Mouse (Mus musculus) heart, postnatal 14 days (tissue): ENCODE data around the gene Lypd6b. TPM values are rescaled to one million over a fixed set of nuclear protein-coding genes. Genes with fewer than 3 reads are reported as not detected.

Experiments
- DNase-seq, 2 experiments: peaks; one replicate each; pipeline ENCODE4 v3.0.0; 2021 to 2022
- intact Hi-C: fragments of 180-260 bp; cut with DNase I; formaldehyde crosslinking; loops from one replicate; pipeline ENCODE4 v1.15.1; 2025
- total RNA-seq, 2 experiments: library from RNA; stranded (reverse); gene quantifications; 2 replicates each; pipeline ENCODE4 v1.2.3; 2021

Lypd6b gene
- total RNA-seq, 2 experiments from 2014 or later = 0.12 to 0.29 TPM

DNA sequence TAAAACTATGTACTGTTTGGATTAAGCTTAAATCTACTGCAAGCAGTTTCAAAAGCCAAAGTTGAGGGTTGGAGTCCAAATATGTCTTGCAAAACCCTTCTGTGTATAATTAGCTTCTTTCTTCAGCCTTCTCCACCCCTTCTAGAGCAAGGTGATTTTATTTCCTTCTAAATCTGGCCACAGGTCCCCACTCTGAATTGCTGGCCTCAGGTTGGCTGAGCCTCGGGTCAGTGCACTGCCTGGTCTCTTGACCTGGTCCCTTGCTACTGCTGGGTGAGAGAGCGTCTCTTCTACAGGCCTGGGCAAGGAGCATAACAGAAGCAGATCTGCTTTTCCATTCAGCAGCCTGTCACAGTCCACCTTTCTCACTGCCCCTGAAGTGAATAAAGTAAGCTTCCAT lies 18.6 kb upstream of the Lypd6b start:
- DNase-seq = no peak
- intact Hi-C loops = no loop called here

DNA sequence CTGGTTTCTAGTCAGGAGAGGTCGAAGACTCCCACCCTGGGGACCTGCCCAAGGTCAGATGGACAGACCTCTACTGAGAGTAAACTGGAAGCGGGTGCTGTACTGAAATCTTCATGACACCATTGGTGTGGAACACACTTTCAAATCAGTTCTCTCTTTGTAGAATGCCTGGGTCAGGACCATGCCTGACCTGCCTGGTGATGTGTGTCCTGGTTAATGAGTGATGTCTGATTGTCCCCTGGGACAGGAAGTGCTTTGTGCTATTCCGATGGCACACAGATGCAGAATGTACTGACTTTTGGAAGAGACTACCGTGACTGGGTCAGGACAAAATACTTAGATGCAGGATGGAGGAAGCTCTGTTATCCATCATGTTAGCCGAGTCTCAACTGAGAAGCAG lies 17.0 kb upstream of the Lypd6b start:
- no peak for DNase-seq

GRCm38 (mm10) chr2:49771172-49771571 lies 16.3 kb upstream of the Lypd6b start:
- no peak for DNase-seq
- intact Hi-C loops = no loop called here

More for the DNA sequence above, 17.0 kb upstream of the Lypd6b start:
- intact Hi-C loops = no loop called here

DNA sequence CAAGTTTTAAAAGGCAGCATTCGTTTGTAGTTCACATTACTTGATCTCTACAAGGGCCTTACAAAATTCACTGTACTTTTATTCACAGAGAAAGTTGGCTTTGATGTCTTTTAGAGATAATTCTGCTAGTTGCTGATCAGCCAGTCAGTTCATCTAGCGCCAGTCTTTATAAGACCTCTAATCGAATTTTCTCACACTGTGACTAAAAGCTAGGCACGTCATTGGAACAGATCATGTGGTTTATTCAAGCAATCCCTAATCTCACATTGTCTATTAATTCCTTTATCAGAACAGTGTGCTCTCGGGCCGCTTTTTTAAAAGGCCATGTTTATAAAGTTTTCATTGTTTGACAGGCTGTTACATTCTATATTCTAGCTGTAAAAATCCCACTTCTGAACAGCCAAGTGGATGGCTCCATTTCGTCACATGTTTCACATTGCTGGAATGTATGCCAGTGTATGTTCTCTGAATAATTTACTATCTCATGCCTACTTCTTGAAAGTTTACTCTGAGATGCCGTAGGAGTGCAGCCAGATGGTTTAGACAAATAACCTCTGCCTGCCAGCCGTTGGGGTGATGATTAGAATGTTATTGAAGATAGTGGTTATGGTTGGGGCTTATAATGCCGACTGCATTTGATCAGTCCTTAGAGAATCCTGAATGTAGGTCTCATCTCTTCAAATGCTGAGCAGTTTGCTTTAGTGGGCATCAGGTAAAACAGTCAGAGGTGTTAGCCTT lies 14.1 kb upstream of the Lypd6b start:
- intact Hi-C loops = no loop called here
- no peak for DNase-seq

DNA sequence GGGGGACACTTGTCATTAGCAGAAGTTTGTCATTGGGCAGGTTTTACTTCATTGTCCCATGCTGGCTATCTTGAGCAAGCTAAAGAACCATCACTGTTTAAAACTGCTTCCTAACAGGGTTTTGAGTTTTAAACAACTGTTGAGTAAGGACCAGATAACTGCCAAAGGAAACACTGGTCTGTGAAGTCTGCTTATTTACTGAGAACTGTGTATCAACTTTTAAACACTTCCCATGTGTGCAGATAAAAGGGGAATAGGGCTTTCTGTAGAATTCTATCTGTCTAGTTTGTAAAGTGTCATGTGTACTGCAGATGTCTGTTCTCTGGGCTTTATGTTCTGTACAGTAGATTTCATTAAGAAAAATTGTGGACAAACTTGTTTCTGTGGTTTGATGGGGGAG lies 13.3 kb upstream of the Lypd6b start:
- intact Hi-C loops = no loop called here
- no peak for DNase-seq

DNA sequence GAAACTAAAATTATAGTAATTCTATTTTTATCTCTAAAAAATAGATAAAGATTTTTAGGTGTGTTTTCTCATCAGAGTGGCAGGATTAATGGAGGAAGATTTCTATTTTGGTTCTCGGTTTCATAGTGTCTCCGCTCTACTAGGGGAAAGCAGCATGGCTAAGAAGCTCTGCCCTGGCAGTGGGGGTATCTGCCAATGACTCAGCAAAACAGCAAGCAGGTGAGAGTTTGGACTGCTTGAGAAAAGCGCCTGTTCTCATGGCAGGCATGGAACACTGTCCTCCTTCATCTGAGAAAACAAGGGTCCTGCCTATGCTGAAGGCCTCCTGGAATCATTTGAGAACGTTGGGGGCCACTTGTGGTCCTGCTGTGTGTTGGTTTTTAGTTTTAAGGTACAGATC lies 12.3 kb upstream of the Lypd6b start:
- DNase-seq = no peak
- intact Hi-C loops = no loop called here

GRCm38 (mm10) chr2:49775735-49776134 lies 11.8 kb upstream of the Lypd6b start:
- intact Hi-C loops = no loop called here
- no peak for DNase-seq

- intact Hi-C loops = no loop called here
- DNase-seq = no peak
Observed at GRCm38 (mm10) chr2:49776407-49776806, 11.1 kb upstream of the Lypd6b start.

- intact Hi-C loops = no loop called here
- DNase-seq = no peak
Observed at GRCm38 (mm10) chr2:49788051-49788418, 547 bp downstream of the Lypd6b start.

DNA sequence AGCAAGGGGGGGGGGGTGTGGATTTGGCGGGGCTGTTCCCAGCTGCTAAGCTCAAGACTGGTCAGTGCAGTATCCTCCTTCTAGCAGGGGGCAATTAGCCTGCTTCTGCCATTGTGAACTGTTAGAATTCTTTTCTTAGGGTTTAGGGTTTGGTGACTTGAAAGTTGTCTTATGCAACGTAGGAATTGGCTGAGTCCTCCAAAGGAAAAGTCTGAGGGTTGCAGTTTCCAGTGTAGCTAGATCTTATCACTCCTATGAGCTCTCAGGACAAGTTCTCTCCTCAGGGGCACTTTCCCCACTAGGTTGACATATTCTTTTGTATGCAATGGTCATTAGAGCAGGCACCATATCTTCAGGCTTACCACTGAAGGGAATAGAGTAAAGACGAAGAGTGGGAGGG lies 1.2 kb downstream of the Lypd6b start:
- no peak for DNase-seq
- intact Hi-C loops = no loop called here

GRCm38 (mm10) chr2:49789078-49789477 lies 1.6 kb downstream of the Lypd6b start:
- intact Hi-C loops = no loop called here
- no peak for DNase-seq

- intact Hi-C loops = no loop called here
- no peak for DNase-seq
Observed at GRCm38 (mm10) chr2:49789504-49789903, 2.0 kb downstream of the Lypd6b start.

DNA sequence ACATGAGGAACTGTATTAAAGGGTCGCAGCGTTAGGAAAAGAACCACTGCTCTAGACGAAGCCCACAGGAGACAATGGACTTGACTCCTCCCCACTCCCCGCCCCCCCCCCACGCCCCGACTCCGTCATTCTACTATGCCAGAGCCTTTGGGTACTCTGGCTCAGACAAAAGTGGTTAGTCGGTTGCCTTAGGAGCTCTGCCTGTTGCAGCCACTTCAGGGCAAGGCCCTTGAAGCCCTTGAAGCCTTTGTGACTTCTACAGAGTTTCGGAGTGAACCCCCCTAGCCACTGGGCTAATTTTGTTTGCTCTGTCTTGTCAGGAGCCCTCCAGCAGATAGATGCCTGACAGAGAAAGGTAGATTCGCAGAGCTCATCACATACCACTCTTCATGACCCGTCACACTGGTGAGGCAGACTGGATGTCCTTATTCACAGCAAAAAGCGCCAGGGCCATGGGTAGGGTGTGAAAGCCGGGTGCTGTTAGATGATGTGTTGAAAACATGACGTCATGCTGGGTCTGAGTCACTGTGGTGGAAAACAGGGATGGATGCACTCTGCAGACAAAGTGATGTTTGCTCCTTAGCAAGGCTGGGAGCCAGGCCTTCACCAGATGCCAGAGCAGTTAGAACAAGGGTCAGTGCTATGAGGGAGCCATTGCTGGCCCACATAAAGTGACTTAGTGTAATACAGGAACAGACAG lies 10.1 kb downstream of the Lypd6b start:
- intact Hi-C loops = no loop called here
- peak; percentile 21 to 47 for DNase-seq

DNA sequence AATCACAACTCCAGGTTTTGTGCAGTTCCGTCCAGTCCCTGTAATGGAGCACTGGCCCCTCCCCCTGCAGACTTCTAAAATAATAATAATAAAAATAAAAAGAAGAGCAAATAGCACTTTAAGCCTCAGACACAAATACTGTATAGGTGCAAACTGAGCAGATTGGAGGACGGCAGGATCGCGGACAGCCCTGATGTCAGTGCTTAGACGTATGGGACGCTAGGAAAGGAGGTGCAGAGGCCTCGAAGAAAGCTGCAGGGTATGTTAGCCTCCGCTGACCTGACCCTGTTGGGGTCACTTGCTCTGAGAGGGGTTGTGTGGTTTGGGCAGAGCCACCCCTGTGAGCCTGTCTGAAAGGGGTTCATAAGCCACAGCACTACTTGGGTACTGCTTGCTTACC lies 17.0 kb downstream of the Lypd6b start:
- DNase-seq = no peak
- intact Hi-C loops = no loop called here

- DNase-seq = peak in 1 of 2 experiments; percentile 33
- intact Hi-C loops = no loop called here
Observed at GRCm38 (mm10) chr2:49805736-49806371, 18.4 kb downstream of the Lypd6b start.

- no peak for DNase-seq
- intact Hi-C loops = no loop called here
Observed at GRCm38 (mm10) chr2:49809496-49809895, 22.0 kb downstream of the Lypd6b start.

DNA sequence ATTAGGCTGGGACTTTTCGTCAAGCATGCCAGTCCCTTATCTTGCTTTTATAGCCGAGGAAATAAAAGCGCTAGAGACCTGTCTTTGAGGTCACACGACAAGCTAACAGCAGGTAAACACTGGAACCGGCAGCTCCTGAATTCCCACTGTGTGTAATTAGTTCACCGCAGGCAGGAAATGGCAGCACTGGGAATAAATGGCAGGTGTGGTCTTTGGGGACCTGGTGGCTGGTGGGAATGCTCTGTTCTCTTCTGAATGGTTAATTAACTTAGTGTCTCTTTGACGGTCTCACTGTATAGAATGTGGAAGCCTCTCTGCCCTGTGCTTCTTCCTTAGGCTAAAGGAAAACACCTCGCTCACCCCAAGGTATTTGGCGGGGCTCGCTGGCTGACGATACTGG lies 23.9 kb downstream of the Lypd6b start:
- DNase-seq = no peak
- intact Hi-C loops = no loop called here

- DNase-seq = peak; percentile 6 to 24
- intact Hi-C loops = no loop called here
Observed at GRCm38 (mm10) chr2:49811871-49812363, 24.4 kb downstream of the Lypd6b start.

DNA sequence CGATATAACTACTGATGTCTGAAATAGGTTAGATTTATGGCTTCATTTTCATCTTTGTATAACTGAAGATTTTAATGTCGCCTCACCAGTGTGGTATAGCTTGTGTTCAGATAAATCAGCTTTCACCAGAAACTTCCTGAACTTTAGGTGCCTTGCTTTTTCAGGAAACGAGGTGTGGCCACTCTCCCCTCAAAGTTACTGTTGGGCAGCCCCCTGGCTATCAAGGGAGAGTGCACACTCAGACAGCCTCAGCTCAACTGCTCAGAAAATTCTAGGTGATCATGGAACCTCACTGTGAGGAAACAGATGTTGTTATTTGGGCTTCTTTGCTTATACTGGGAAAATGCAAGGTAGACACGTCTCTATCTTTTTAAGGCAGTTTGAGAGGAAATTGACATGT lies 25.7 kb downstream of the Lypd6b start:
- intact Hi-C loops = no loop called here
- no peak for DNase-seq

DNA sequence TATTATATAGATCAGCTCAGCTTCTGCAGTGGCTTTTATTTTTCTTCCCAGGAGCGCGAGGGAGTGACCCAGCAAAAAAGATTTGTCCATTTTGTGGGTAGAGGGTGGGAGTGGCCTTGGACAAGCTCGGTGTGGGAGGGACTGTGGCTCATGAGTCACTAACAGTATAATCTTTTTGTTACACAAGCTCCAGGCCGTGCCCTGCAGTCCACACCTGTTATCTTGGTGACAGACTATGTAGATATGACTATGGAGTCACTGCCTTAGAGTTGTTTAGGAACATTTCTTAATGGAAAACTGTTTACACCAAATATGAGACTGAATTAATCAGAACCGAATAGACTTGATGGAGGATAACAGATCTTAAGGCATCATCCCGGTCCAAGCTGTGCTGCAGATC lies 26.5 kb downstream of the Lypd6b start:
- DNase-seq = no peak
- intact Hi-C loops = no loop called here

GRCm38 (mm10) chr2:49815696-49816320 lies 28.3 kb downstream of the Lypd6b start:
- intact Hi-C loops = no loop called here
- DNase-seq = no peak
